Mouse (Mus musculus) erythroblast, embryonic 14.5 days (primary cell): Measurements from ENCODE around the gene Hnrnpul1.

Experiments used
- GATA1 ChIP-seq: IDR thresholded peaks from 2 replicates; pipeline ENCODE4 v1.6.1; 2012; ENCODE audit warnings: low read length, inconsistent platforms, mixed read lengths
- TAL1 ChIP-seq: IDR thresholded peaks from 3 replicates; pipeline ENCODE4 v1.6.1; 2012; ENCODE audit warnings: low read length, inconsistent platforms, mixed read lengths

DNA sequence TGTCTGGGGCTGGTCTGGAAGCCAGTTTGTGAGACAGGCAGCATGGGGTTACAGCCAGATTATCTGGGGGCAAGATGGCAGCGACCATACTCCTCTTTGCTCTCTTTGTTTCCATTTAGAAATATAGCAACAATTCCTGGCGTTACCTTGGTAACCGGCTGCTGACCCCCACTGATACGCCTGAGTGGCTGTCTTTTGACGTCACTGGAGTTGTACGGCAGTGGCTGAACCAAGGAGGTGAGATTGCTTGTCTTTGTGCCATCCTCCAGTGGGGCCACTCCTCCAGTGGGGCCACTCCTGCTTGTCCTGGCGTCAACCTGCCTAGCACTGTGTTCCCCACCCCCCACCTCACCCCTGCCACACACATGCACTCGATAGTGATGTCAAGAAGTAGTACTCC lies 60.5 kb downstream of the Hnrnpul1 start:
- TF ChIP-seq GATA1 (no peak), TAL1 (no peak)
